Mouse (Mus musculus): ENCODE results near the gene Larp1b. TPM values are rescaled to one million over a fixed set of nuclear protein-coding genes. Genes with fewer than 3 reads are reported as not detected.

Larp1b gene
- total RNA-seq (2023) = 17.6 to 23.6 TPM (median 18.3 TPM) in 4 replicates

DNA sequence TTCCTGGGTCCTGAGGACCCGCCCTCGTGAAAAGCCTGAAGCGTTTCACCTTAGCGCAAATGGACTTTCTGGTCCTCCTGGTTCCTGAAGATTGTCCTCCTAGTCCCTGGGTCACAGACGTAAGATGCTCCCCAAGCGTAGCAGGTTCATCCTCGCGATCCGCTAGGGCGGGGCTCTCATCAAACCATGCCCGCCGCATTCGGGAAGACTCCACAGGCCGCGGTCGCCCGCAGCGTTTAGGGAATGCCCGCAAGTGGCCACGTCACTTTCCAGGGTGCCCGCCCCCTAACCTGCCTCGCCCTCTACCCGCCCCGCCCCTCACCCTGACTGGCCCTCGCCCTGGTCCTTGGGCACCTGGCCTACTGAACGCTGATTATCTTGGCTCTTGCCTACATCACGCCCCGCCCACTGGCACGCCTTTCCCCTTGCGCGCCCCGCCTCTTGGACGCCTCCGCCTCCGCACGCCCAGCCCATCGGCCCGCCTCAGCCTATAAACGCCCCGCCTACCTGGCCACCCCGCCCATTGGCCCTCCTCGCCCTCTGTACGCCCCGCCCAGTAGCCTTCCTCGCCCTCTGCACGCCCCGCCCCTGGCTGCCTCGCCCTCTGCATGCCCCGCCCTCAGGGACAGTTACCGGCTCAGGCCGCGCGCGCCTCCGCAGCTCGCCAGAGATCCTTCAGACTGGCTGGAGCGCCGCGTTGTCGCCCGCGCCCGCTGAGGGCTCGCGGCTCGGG lies at the start of gene Larp1b:
Larp1b (plus strand) TSS at position 659 of the 733 bp plus-strand sequence.

GRCm38 (mm10) chr3:40902443-40902842 lies 47.2 kb upstream of the Larp1b start, which contains the start of gene 1700034I23Rik:
1700034I23Rik (minus strand) TSS chr3:40902543.

DNA sequence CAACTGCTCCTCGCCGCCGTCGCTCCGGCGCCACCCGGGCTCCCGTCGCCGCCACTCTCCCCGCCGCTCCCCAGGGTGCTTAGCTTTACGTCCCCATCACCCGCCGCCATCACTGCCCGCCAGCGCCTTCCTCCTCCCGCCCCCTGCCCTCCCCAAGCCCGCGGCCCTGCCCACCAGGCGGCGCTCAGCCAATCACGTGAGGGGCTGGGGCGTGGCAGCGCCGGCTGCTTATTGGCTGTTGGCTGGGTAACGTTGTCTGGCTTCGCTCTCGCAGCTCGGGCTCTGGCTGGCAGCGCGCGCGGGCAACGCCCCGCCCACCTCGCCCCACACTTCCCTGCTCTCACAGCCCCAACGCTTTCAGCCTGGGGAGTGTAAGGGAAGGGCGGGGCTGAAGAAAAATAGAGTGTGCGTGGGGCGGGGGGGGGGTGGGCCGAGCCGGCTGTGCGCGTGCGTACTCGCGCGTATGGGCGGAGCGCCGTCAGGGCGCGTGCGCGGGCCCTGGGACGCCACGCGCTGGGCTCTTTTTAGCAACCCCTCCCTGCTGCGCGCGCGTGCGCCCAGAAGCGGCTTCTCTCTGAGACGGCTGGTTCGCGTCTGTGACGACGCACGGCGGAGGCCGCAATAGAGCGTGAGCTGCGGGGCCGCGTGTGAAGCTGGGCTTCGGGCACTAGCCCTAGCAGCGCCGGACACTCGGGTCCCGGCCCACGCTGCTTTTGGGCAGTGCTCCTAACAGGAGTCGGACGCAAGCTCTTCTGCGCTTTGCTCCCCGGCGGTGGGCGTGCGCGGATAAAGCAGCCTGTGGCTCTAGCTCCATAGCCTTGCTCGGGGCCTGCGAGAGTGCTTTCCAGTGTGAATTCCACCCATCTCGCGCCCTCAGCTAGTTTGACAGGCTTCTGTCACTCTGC lies 133.5 kb downstream of the Larp1b start, which contains the start of gene Pgrmc2:
Pgrmc2 (minus strand) TSS at position 162 of the 905 bp plus-strand sequence.

Other genes starting within 250 kb of the Larp1b start
- gene Slc25a31, start 241.0 kb upstream of the Larp1b start, total RNA-seq (2023) = 0.25 TPM in 1 of 4 replicates, not detected in the others
- gene Hspa4l, start 205.3 kb upstream of the Larp1b start, total RNA-seq (2023) = 10.9 to 15.5 TPM (median 11.2 TPM) in 4 replicates
- 27.6 to 37.7 TPM (median 34.0 TPM) in 4 replicates for gene Plk4, start 149.8 kb upstream of the Larp1b start, total RNA-seq (2023)
- gene Mfsd8, start 102.9 kb upstream of the Larp1b start, total RNA-seq (2023) = 12.2 to 19.2 TPM (median 15.5 TPM) in 4 replicates
- 7.5 to 9.9 TPM (median 9.0 TPM) in 4 replicates for gene Abhd18, start 102.9 kb upstream of the Larp1b start, total RNA-seq (2023)
- gene 1700034I23Rik, start 47.3 kb upstream of the Larp1b start, total RNA-seq (2023) = not detected in 4 replicates
- 18.2 to 20.4 TPM (median 19.0 TPM) in 4 replicates for gene Pgrmc2, start 133.2 kb downstream of the Larp1b start, total RNA-seq (2023)

Data from B cell, adult 62 days (primary cell).